Mouse (Mus musculus) cortical plate, adult 2 months (tissue): Measurements from ENCODE around the gene Dab2ip.

Source experiments
- CTCF ChIP-seq: fragments of 200-500 bp; IDR thresholded peaks from 2 replicates; pipeline ENCODE4 v1.5.1; 2011; ENCODE audit warnings: mild to moderate bottlenecking, control low read depth, low read length; ENCODE audit not compliant: insufficient read depth; ENCODE audit errors: extremely low read depth
- POLR2A ChIP-seq: fragments of 200-500 bp; IDR thresholded peaks from 2 replicates; pipeline ENCODE4 v1.6.1; 2011; ENCODE audit warnings: mild to moderate bottlenecking, low read length, control low read depth; ENCODE audit not compliant: insufficient read depth; ENCODE audit errors: extremely low read depth

DNA sequence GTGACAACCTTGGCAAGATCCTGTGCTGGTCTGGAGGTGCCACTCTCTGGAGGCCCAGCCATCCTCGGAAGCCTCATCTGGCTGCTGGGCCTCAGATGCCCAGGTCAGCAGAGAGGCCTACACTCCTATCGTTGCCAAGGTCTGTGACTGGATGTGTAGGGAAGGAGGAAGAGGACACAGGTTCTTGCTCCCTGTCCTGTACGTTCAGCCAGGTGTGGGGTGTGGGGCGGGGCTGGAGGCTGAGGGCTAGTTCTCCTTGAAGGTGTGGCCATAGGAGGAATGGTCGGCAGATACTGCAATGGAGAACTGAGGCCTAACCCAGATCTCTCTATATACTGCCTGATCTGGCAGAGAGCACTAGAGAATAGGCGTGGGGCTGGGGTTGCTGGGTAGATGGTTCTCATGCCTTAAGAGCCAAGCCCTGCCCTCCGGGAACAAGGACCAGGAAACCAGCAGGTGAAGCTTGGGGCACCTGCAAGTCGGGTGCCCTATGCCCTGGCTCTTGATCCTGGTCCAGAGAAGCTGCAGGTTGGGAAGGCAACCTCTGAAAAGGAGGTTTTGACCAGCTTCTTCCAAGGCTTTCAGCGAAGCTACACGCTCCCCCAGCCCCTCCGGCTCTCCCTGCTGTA is 134.3 kb downstream of the Dab2ip start:
- TF ChIP-seq CTCF (no peak), POLR2A (no peak)
